Mouse (Mus musculus): ENCODE measurements around the gene Rnf216. TPM values are rescaled to one million over a fixed set of nuclear protein-coding genes. Genes with fewer than 3 reads are reported as not detected.

The Rnf216 gene
- total and polyA plus RNA-seq, 3 experiments = 15.5 to 30.7 (median 18.2) TPM

- no peaks in the 10 kb centered on the region for H3K27me3 ChIP-seq (replicated peaks)
- 0 out of 2 replicates have a peak, but pooled peaks cover 2% of the 10 kb centered on the region for H3K79me2 ChIP-seq (replicated peaks; ENCODE audit: control insufficient read depth, extremely low read depth, insufficient read depth, poor library complexity, severe bottlenecking)
- no peak for DNase-seq (ENCODE audit: extremely low read depth)
- H3K4me3 ChIP-seq (replicated peaks in 1 of 3; ENCODE audit: low read depth in 2 of 3, low read length in 2 of 3, poor library complexity in 1 of 3) = no peak overlapping the region
- no peak overlapping the region for H3K4me2 ChIP-seq (ENCODE audit: insufficient read depth, low read depth, poor library complexity, severe bottlenecking)
- TF ChIP-seq ZC3H11A (IDR thresholded peaks at IDR 0.05; ENCODE audit: low read depth, low read length) (no peak), PAX5 (IDR thresholded peaks at IDR 0.05; ENCODE audit: low read length) (no peak), POLR2AphosphoS2 (IDR thresholded peaks at IDR 0.05; ENCODE audit: low read depth, low read length) (no peak), USF2 (conservative IDR thresholded peaks at IDR 0.05; ENCODE audit: low read depth, low read length) (no peak), GABPA (IDR thresholded peaks at IDR 0.05; ENCODE audit: insufficient replicate concordance, low read depth, low read length) (no peak), E2F4 (IDR thresholded peaks at IDR 0.05; ENCODE audit: insufficient replicate concordance, low read depth, low read length) (no peak), JUND (conservative IDR thresholded peaks at IDR 0.05; ENCODE audit: low read depth, low read length) (no peak), ETS1 (conservative IDR thresholded peaks at IDR 0.05; ENCODE audit: low read depth, low read length) (no peak), MAZ (IDR thresholded peaks at IDR 0.05; ENCODE audit: low read depth, low read length) (no peak), MYC (IDR thresholded peaks at IDR 0.05; ENCODE audit: low read depth, low read length) (no peak), SMC3 (IDR thresholded peaks at IDR 0.05; ENCODE audit: low read depth, low read length) (no peak), IRF4 (IDR thresholded peaks at IDR 0.05; ENCODE audit: low read depth, low read length) (no peak)
- no peak overlapping the region for H3K27ac ChIP-seq (ENCODE audit: insufficient read depth, low read depth)
- H3K36me3 ChIP-seq (replicated peaks in 1 of 2; ENCODE audit: control insufficient read depth in 1 of 2, insufficient read depth in 1 of 2, low read length in 1 of 2) = peaks cover 65 to 83% of the 10 kb centered on the region in 2 experiments
- no peaks in the 10 kb centered on the region for H3K9me3 ChIP-seq (replicated peaks; ENCODE audit: low read length)
- H3K4me1 ChIP-seq (ENCODE audit: control insufficient read depth in 1 of 2, insufficient read depth in 2 of 2) = peaks cover 7 to 56% of the 10 kb centered on the region in 2 experiments; a peak in 3 of 4 replicates
- dilution Hi-C loops (cut with MboI; ENCODE audit: extremely low pct_ligation_motif_present, extremely low pct_unique_long_range_greater_than_20kb, low sequenced_read_pairs) (no loop called here), in situ Hi-C loops (cut with MboI; ENCODE audit: low pct_ligation_motif_present, low pct_unique_long_range_greater_than_20kb, low sequenced_read_pairs) (no loop called here)
- H3K9ac ChIP-seq (ENCODE audit: insufficient read depth, low read depth) = no peak overlapping the region
Measured at GRCm38 (mm10) chr5:143065230-143065629, 47.6 kb downstream of the Rnf216 start.

GRCm38 (mm10) chr5:143062251-143062650 lies 50.5 kb downstream of the Rnf216 start:
- peaks cover 46 to 80% of the 10 kb centered on the region in 2 experiments for H3K36me3 ChIP-seq (replicated peaks in 1 of 2; ENCODE audit: control insufficient read depth in 1 of 2, insufficient read depth in 1 of 2, low read length in 1 of 2)
- H3K9me3 ChIP-seq (replicated peaks; ENCODE audit: low read length) = no peaks in the 10 kb centered on the region
- no peak overlapping the region for H3K4me3 ChIP-seq (replicated peaks in 1 of 3; ENCODE audit: low read depth in 2 of 3, low read length in 2 of 3, poor library complexity in 1 of 3)
- TF ChIP-seq POLR2A (IDR thresholded peaks at IDR 0.05; ENCODE audit: low read depth, low read length) = no peak
- no peak for TF ChIP-seq NRF1 (IDR thresholded peaks at IDR 0.05; ENCODE audit: low read depth, low read length)
- no peak for TF ChIP-seq ZNF384 (IDR thresholded peaks at IDR 0.05; ENCODE audit: low read depth, low read length)
- TF ChIP-seq SIN3A (IDR thresholded peaks at IDR 0.05; ENCODE audit: low read length) = no peak
- TF ChIP-seq HCFC1 (IDR thresholded peaks at IDR 0.05; ENCODE audit: low read depth, low read length) = no peak
- no peak for TF ChIP-seq MXI1 (IDR thresholded peaks at IDR 0.05; ENCODE audit: low read depth, low read length)
- no peak for TF ChIP-seq MYC (IDR thresholded peaks at IDR 0.05; ENCODE audit: low read depth, low read length)
- TF ChIP-seq JUN (IDR thresholded peaks at IDR 0.05; ENCODE audit: insufficient read depth, low read depth, low read length) = no peak
- no peak for TF ChIP-seq CTCF (conservative IDR thresholded peaks at IDR 0.05 in 1 of 2, IDR thresholded peaks at IDR 0.05 in 1 of 2; ENCODE audit: low read depth in 2 of 2, low read length in 2 of 2)
- no peak for TF ChIP-seq MEF2A (IDR thresholded peaks at IDR 0.05; ENCODE audit: borderline replicate concordance, low read depth, low read length)
- no peak for TF ChIP-seq RCOR1 (conservative IDR thresholded peaks at IDR 0.05; ENCODE audit: low read depth, low read length)
- no peak for TF ChIP-seq E2F4 (IDR thresholded peaks at IDR 0.05; ENCODE audit: insufficient replicate concordance, low read depth, low read length)
- TF ChIP-seq USF1 (IDR thresholded peaks at IDR 0.05; ENCODE audit: low read depth, low read length) = no peak
- no peak for TF ChIP-seq GABPA (IDR thresholded peaks at IDR 0.05; ENCODE audit: insufficient replicate concordance, low read depth, low read length)
- no peak for TF ChIP-seq MAX (IDR thresholded peaks at IDR 0.05; ENCODE audit: low read length)
- TF ChIP-seq SMC3 (IDR thresholded peaks at IDR 0.05; ENCODE audit: low read depth, low read length) = no peak
- TF ChIP-seq ETS1 (conservative IDR thresholded peaks at IDR 0.05; ENCODE audit: low read depth, low read length) = no peak
- no peak for TF ChIP-seq BHLHE40 (IDR thresholded peaks at IDR 0.05; ENCODE audit: low read depth, low read length)
- no peak for TF ChIP-seq KAT2A (IDR thresholded peaks at IDR 0.05; ENCODE audit: insufficient replicate concordance, low read length)
- no peak for TF ChIP-seq PAX5 (IDR thresholded peaks at IDR 0.05; ENCODE audit: low read length)
- no peak overlapping the region for H3K4me2 ChIP-seq (ENCODE audit: insufficient read depth, low read depth, poor library complexity, severe bottlenecking)
- H3K4me1 ChIP-seq (ENCODE audit: control insufficient read depth in 1 of 2, insufficient read depth in 2 of 2) = peaks cover 28 to 85% of the 10 kb centered on the region in 2 experiments
- no peak overlapping the region for H3K27ac ChIP-seq (ENCODE audit: insufficient read depth, low read depth)
- no peaks in the 10 kb centered on the region for H3K27me3 ChIP-seq (replicated peaks)
- DNase-seq (ENCODE audit: extremely low read depth) = no peak
- dilution Hi-C loops (cut with MboI; ENCODE audit: extremely low pct_ligation_motif_present, extremely low pct_unique_long_range_greater_than_20kb, low sequenced_read_pairs) = no loop called here
- H3K79me2 ChIP-seq (replicated peaks; ENCODE audit: control insufficient read depth, extremely low read depth, insufficient read depth, poor library complexity, severe bottlenecking) = 0 out of 2 replicates have a peak, but pooled peaks cover 5% of the 10 kb centered on the region
- in situ Hi-C loops (cut with MboI; ENCODE audit: low pct_ligation_motif_present, low pct_unique_long_range_greater_than_20kb, low sequenced_read_pairs) = no loop called here
- H3K9ac ChIP-seq (ENCODE audit: insufficient read depth, low read depth) = no peak overlapping the region

Data from CH12.LX (cell line).